Mouse (Mus musculus): Measurements from ENCODE around the gene Setx.
"Not testable (repeated sequence)": the region's sequence is repeated elsewhere in the genome, so short reads cannot be mapped to it uniquely, and the experiment has no call there.

The Setx gene

GRCm38 (mm10) chr2:29123907-29124569 is at the start of gene Setx:
Gene Setx, plus strand, starts transcription at chr2:29124181.
- no peak for DNase-seq (ENCODE audit: low spot score)

- no peak for DNase-seq (ENCODE audit: low spot score)
These were observed 49.3 kb upstream of the Setx start for GRCm38 (mm10) chr2:29074676-29075075.

- DNase-seq (ENCODE audit: low spot score) = no peak
These were observed 48.5 kb upstream of the Setx start for GRCm38 (mm10) chr2:29075331-29076070.

GRCm38 (mm10) chr2:29076226-29076625 is 47.8 kb upstream of the Setx start:
- DNase-seq (ENCODE audit: low spot score) = no peak

- no peak for DNase-seq (ENCODE audit: low spot score)
These were observed 42.0 kb upstream of the Setx start for GRCm38 (mm10) chr2:29081965-29082364.

- DNase-seq (ENCODE audit: low spot score) = no peak
These were observed 38.0 kb upstream of the Setx start for GRCm38 (mm10) chr2:29086026-29086425.

GRCm38 (mm10) chr2:29089276-29089675 is 34.7 kb upstream of the Setx start:
- not testable (repeated sequence) for DNase-seq (ENCODE audit: low spot score)

GRCm38 (mm10) chr2:29095674-29096073 is 28.3 kb upstream of the Setx start:
- DNase-seq (ENCODE audit: low spot score) = no peak

- DNase-seq (ENCODE audit: low spot score) = no peak
These were observed 27.2 kb upstream of the Setx start for GRCm38 (mm10) chr2:29096751-29097150.

GRCm38 (mm10) chr2:29097465-29097864 is 26.5 kb upstream of the Setx start:
- no peak for DNase-seq (ENCODE audit: low spot score)

- not testable (repeated sequence) for DNase-seq (ENCODE audit: low spot score)
These were observed 26.0 kb upstream of the Setx start for GRCm38 (mm10) chr2:29097955-29098354.

- DNase-seq (ENCODE audit: low spot score) = no peak
These were observed 25.2 kb upstream of the Setx start for GRCm38 (mm10) chr2:29098786-29099185.

GRCm38 (mm10) chr2:29099646-29100045 is 24.3 kb upstream of the Setx start:
- DNase-seq (ENCODE audit: low spot score) = no peak

- DNase-seq (ENCODE audit: low spot score) = no peak
These were observed 23.0 kb upstream of the Setx start for GRCm38 (mm10) chr2:29100822-29101534.

GRCm38 (mm10) chr2:29102416-29103377 is 21.3 kb upstream of the Setx start:
- not testable (repeated sequence) for DNase-seq (ENCODE audit: low spot score)

- no peak for DNase-seq (ENCODE audit: low spot score)
These were observed 3.0 kb upstream of the Setx start for GRCm38 (mm10) chr2:29120969-29121368.

GRCm38 (mm10) chr2:29122446-29122845 is 1.5 kb upstream of the Setx start:
- no peak for DNase-seq (ENCODE audit: low spot score)

GRCm38 (mm10) chr2:29124571-29124935 is 572 bp downstream of the Setx start:
- no peak for DNase-seq (ENCODE audit: low spot score)

- DNase-seq (ENCODE audit: low spot score) = peak; percentile 92
These were observed 1.1 kb downstream of the Setx start for GRCm38 (mm10) chr2:29124936-29125701.

GRCm38 (mm10) chr2:29130118-29130899 is 6.3 kb downstream of the Setx start:
- no peak for DNase-seq (ENCODE audit: low spot score)

Data from ovary, postnatal 10 days (tissue).